Mouse (Mus musculus) embryonic facial prominence, embryonic 13.5 days (tissue): ENCODE results near the gene Sun1. TPM values are rescaled to one million over a fixed set of nuclear protein-coding genes. Genes with fewer than 3 reads are reported as not detected.

Experiments used
- ATAC-seq: fragments of 200-750 bp; cut with Nextera tagmentation; 2 replicates; pipeline ENCODE4 v1.8.0; 2017; ENCODE audit warnings: low read depth; ENCODE audit not compliant: insufficient number of reproducible peaks, insufficient read depth, low FRiP score, low TSS enrichment
- H3K27ac ChIP-seq: fragments of 300-500 bp; sonication (generic); 2 replicates; pipeline ENCODE4 v1.5.1; 2015; ENCODE audit warnings: moderate library complexity, mild to moderate bottlenecking, inconsistent platforms
- H3K27me3 ChIP-seq: fragments of 300-500 bp; sonication (generic); 2 replicates; pipeline ENCODE4 v1.6.1; 2015; ENCODE audit warnings: mild to moderate bottlenecking, inconsistent platforms
- H3K36me3 ChIP-seq: fragments of 300-500 bp; sonication (generic); 2 replicates; pipeline ENCODE4 v1.6.1; 2015; ENCODE audit warnings: mild to moderate bottlenecking, inconsistent platforms
- H3K4me1 ChIP-seq: fragments of 300-500 bp; sonication (generic); 2 replicates; pipeline ENCODE4 v1.6.1; 2015; ENCODE audit warnings: inconsistent platforms
- H3K4me2 ChIP-seq: fragments of 300-500 bp; sonication (generic); 2 replicates; pipeline ENCODE4 v1.6.1; 2015; ENCODE audit warnings: moderate library complexity, mild to moderate bottlenecking, inconsistent platforms
- H3K4me3 ChIP-seq: fragments of 300-500 bp; sonication (generic); 2 replicates; pipeline ENCODE4 v1.5.1; 2015; ENCODE audit warnings: mild to moderate bottlenecking, inconsistent platforms
- H3K9ac ChIP-seq: fragments of 300-500 bp; sonication (generic); 2 replicates; pipeline ENCODE4 v1.6.1; 2015; ENCODE audit warnings: mild to moderate bottlenecking, inconsistent platforms
- H3K9me3 ChIP-seq: fragments of 300-500 bp; sonication (generic); 2 replicates; pipeline ENCODE4 v1.6.1; 2016; ENCODE audit warnings: inconsistent platforms
- WGBS: fragments of 180-500 bp; shearing (Covaris S2); methylation state at CpG from one replicate; pipeline ENCODE4 v1.1.7; 2015; ENCODE audit warnings: mixed read lengths; 5-methylcytosine and 5-hydroxymethylcytosine counted together
- polyA plus RNA-seq: library from polyadenylated mRNA; unstranded; fragments of >200 nt; fragmentation: Nextera tagmentation; extraction: Ambion mirVana; gene quantifications from 2 replicates; pipeline ENCODE4 v1.2.1, GENCODE M21; 2015

The Sun1 gene
- polyA plus RNA-seq, 1 experiment from 2014 or later = 53.0 TPM

- Histone ChIP-seq H3K9me3 (no peaks in the 10 kb centered on the region), H3K36me3 (peaks cover 48% of the 10 kb centered on the region), H3K4me1 (peaks cover 28% of the 10 kb centered on the region), H3K4me3 (peak within 1 kb of the TSS; percentile 83), H3K27ac (peak within 1 kb of the TSS; percentile 92), H3K9ac (peak within 1 kb of the TSS; percentile 93), H3K4me2 (peak within 1 kb of the TSS; percentile 94), H3K27me3 (no peaks in the 10 kb centered on the region)
- peak; percentile 96 for ATAC-seq
- under 1% methylated on average over 89 of the region's 90 CpGs for WGBS
These were observed 51.9 kb downstream of the Sun1 start, which contains the start of gene Get4 for GRCm38 (mm10) chr5:139252081-139252909. Get4 (plus strand) TSS chr5:139252324.

GRCm38 (mm10) chr5:139252910-139253245 is 52.4 kb downstream of the Sun1 start:
- Histone ChIP-seq H3K9ac (peak overlapping the region; percentile 93), H3K36me3 (peaks cover 48% of the 10 kb centered on the region), H3K27ac (peak overlapping the region; percentile 92), H3K4me3 (peak overlapping the region; percentile 83), H3K27me3 (no peaks in the 10 kb centered on the region), H3K9me3 (no peaks in the 10 kb centered on the region), H3K4me2 (peak overlapping the region; percentile 94), H3K4me1 (peaks cover 28% of the 10 kb centered on the region)
- 0% methylated on average over 7 of the region's 7 CpGs for WGBS
- ATAC-seq = no peak; the same call in 1 of the 2 replicates

GRCm38 (mm10) chr5:139253301-139253741 is 52.9 kb downstream of the Sun1 start:
- Histone ChIP-seq H3K4me3 (peak overlapping the region; percentile 83), H3K9ac (peak overlapping the region; percentile 93), H3K27me3 (no peaks in the 10 kb centered on the region), H3K36me3 (peaks cover 48% of the 10 kb centered on the region), H3K4me1 (peaks cover 28% of the 10 kb centered on the region), H3K9me3 (no peaks in the 10 kb centered on the region), H3K27ac (peak overlapping the region; percentile 92), H3K4me2 (peak overlapping the region; percentile 94)
- WGBS = 6% methylated on average over 6 of the region's 6 CpGs
- no peak for ATAC-seq

- peaks cover 28% of the 10 kb centered on the region for H3K4me1 ChIP-seq
- H3K9ac ChIP-seq = no peak overlapping the region
- no peak for ATAC-seq
- no peak overlapping the region for H3K4me2 ChIP-seq
- H3K27me3 ChIP-seq = no peaks in the 10 kb centered on the region
- H3K36me3 ChIP-seq = peaks cover 41% of the 10 kb centered on the region
- no peak overlapping the region for H3K4me3 ChIP-seq
- 82% methylated on average over 6 of the region's 6 CpGs for WGBS
- H3K27ac ChIP-seq = no peak overlapping the region
- no peaks in the 10 kb centered on the region for H3K9me3 ChIP-seq
These were observed 54.5 kb downstream of the Sun1 start for GRCm38 (mm10) chr5:139254938-139255337.

GRCm38 (mm10) chr5:139255777-139256176 is 55.3 kb downstream of the Sun1 start:
- ATAC-seq = no peak
- Histone ChIP-seq H3K4me2 (no peak overlapping the region), H3K4me1 (peaks cover 28% of the 10 kb centered on the region), H3K9ac (no peak overlapping the region), H3K4me3 (no peak overlapping the region), H3K9me3 (no peaks in the 10 kb centered on the region), H3K27me3 (no peaks in the 10 kb centered on the region), H3K36me3 (peaks cover 41% of the 10 kb centered on the region), H3K27ac (no peak overlapping the region)
- WGBS = 88% methylated on average over 6 of the region's 6 CpGs

- H3K4me2 ChIP-seq = no peak overlapping the region
- no peaks in the 10 kb centered on the region for H3K9me3 ChIP-seq
- peaks cover 26% of the 10 kb centered on the region for H3K4me1 ChIP-seq
- no peak for ATAC-seq
- 69% methylated on average over 3 of the region's 3 CpGs for WGBS
- no peak overlapping the region for H3K27ac ChIP-seq
- no peak overlapping the region for H3K9ac ChIP-seq
- no peaks in the 10 kb centered on the region for H3K27me3 ChIP-seq
- H3K36me3 ChIP-seq = peaks cover 45% of the 10 kb centered on the region
- H3K4me3 ChIP-seq = no peak overlapping the region
These were observed 55.9 kb downstream of the Sun1 start for GRCm38 (mm10) chr5:139256211-139256765.

- Histone ChIP-seq H3K4me2 (no peak overlapping the region), H3K4me3 (no peak overlapping the region), H3K4me1 (peaks cover 22% of the 10 kb centered on the region), H3K9me3 (no peaks in the 10 kb centered on the region), H3K27ac (no peak overlapping the region), H3K27me3 (no peaks in the 10 kb centered on the region), H3K9ac (no peak overlapping the region), H3K36me3 (peaks cover 54% of the 10 kb centered on the region)
- 95% methylated on average over 1 of the region's 1 CpGs for WGBS
- no peak for ATAC-seq
These were observed 56.8 kb downstream of the Sun1 start for GRCm38 (mm10) chr5:139257265-139257664.

GRCm38 (mm10) chr5:139257818-139258217 is 57.4 kb downstream of the Sun1 start:
- no peaks in the 10 kb centered on the region for H3K9me3 ChIP-seq
- 92% methylated on average over 4 of the region's 4 CpGs for WGBS
- H3K4me3 ChIP-seq = no peak overlapping the region
- H3K9ac ChIP-seq = no peak overlapping the region
- H3K4me1 ChIP-seq = peaks cover 22% of the 10 kb centered on the region
- no peak for ATAC-seq
- no peak overlapping the region for H3K27ac ChIP-seq
- H3K27me3 ChIP-seq = no peaks in the 10 kb centered on the region
- H3K4me2 ChIP-seq = no peak overlapping the region
- H3K36me3 ChIP-seq = peaks cover 60% of the 10 kb centered on the region

GRCm38 (mm10) chr5:139258371-139259035 is 58.1 kb downstream of the Sun1 start:
- H3K9ac ChIP-seq = no peak overlapping the region
- WGBS = 94% methylated on average over 8 of the region's 8 CpGs
- H3K27ac ChIP-seq = no peak overlapping the region
- H3K36me3 ChIP-seq = peaks cover 67% of the 10 kb centered on the region
- H3K4me2 ChIP-seq = no peak overlapping the region
- H3K9me3 ChIP-seq = no peaks in the 10 kb centered on the region
- no peak overlapping the region for H3K4me3 ChIP-seq
- H3K4me1 ChIP-seq = peaks cover 17% of the 10 kb centered on the region
- no peaks in the 10 kb centered on the region for H3K27me3 ChIP-seq
- no peak for ATAC-seq

GRCm38 (mm10) chr5:139259853-139260252 is 59.4 kb downstream of the Sun1 start:
- Histone ChIP-seq H3K36me3 (peaks cover 80% of the 10 kb centered on the region), H3K4me3 (no peak overlapping the region)

GRCm38 (mm10) chr5:139261403-139261802 is 61.0 kb downstream of the Sun1 start:
- no peaks in the 10 kb centered on the region for H3K4me1 ChIP-seq
- peaks cover 88% of the 10 kb centered on the region for H3K36me3 ChIP-seq
- H3K4me3 ChIP-seq = no peak overlapping the region
- no peak overlapping the region for H3K9ac ChIP-seq
- no peak overlapping the region for H3K4me2 ChIP-seq
- no peaks in the 10 kb centered on the region for H3K9me3 ChIP-seq
- H3K27me3 ChIP-seq = no peaks in the 10 kb centered on the region
- 91% methylated on average over 4 of the region's 4 CpGs for WGBS
- ATAC-seq = no peak
- no peak overlapping the region for H3K27ac ChIP-seq

More at GRCm38 (mm10) chr5:139259853-139260252, 59.4 kb downstream of the Sun1 start:
- H3K27me3 ChIP-seq = no peaks in the 10 kb centered on the region
- no peaks in the 10 kb centered on the region for H3K9me3 ChIP-seq
- peaks cover 3% of the 10 kb centered on the region; the same call in 1 of the 2 replicates for H3K4me1 ChIP-seq
- no peak overlapping the region for H3K27ac ChIP-seq
- H3K9ac ChIP-seq = no peak overlapping the region
- no peak for ATAC-seq
- H3K4me2 ChIP-seq = no peak overlapping the region
- 92% methylated on average over 5 of the region's 5 CpGs for WGBS
